In genomic region chr2:167081639-167082038, GRCm38 (mm10) we compare ENCODE assay signal across 8 mouse cellular contexts. TPM values are rescaled to one million over a fixed set of nuclear protein-coding genes. Genes with fewer than 3 reads are reported as not detected.
DNase-seq lines count a peak whose midpoint lies in the region; ATAC-seq lines count a peak whose summit lies in the region.

No protein-coding gene starts in this region.

- H3K4me2 ChIP-seq in forebrain, embryonic 13.5 days: no peak overlapping the region
- H3K4me2 ChIP-seq in forebrain, embryonic 16.5 days (ENCODE audit: low read length): no peak overlapping the region
- no peak overlapping the region for H3K4me2 ChIP-seq in midbrain, embryonic 12.5 days (replicated peaks)
- no peak overlapping the region for H3K4me2 ChIP-seq in intestine, embryonic 15.5 days (replicated peaks)

- peak; percentile 60 for DNase-seq in CD4-positive helper T cell, adult 2 months (ENCODE audit: low read depth, low spot score)
- no peak for DNase-seq in urinary bladder, postnatal 4 days (ENCODE audit: low spot score in 2 of 2)
- DNase-seq in thymus, postnatal 36 days: no peak

- H3K36me3 ChIP-seq in forebrain, embryonic 13.5 days (ENCODE audit: poor library complexity, severe bottlenecking): no peaks in the 10 kb centered on the region
- no peaks in the 10 kb centered on the region for H3K36me3 ChIP-seq in forebrain, embryonic 16.5 days (ENCODE audit: control insufficient read depth, insufficient read depth)
- no peaks in the 10 kb centered on the region for H3K36me3 ChIP-seq in midbrain, embryonic 12.5 days
- H3K36me3 ChIP-seq in intestine, embryonic 15.5 days: no peaks in the 10 kb centered on the region

- H3K9me3 ChIP-seq in forebrain, embryonic 13.5 days (replicated peaks): no peaks in the 10 kb centered on the region
- no peaks in the 10 kb centered on the region for H3K9me3 ChIP-seq in forebrain, embryonic 16.5 days (ENCODE audit: control insufficient read depth, low read length)
- H3K9me3 ChIP-seq in midbrain, embryonic 12.5 days: no peaks in the 10 kb centered on the region
- no peaks in the 10 kb centered on the region for H3K9me3 ChIP-seq in intestine, embryonic 15.5 days

- no peak overlapping the region for H3K9ac ChIP-seq in forebrain, embryonic 13.5 days
- H3K9ac ChIP-seq in forebrain, embryonic 16.5 days (replicated peaks; ENCODE audit: low read depth, low read length): no peak overlapping the region
- H3K9ac ChIP-seq in midbrain, embryonic 12.5 days (replicated peaks): no peak overlapping the region
- H3K9ac ChIP-seq in intestine, embryonic 15.5 days: no peak overlapping the region

- H3K27me3 ChIP-seq in forebrain, embryonic 13.5 days: no peaks in the 10 kb centered on the region
- no peaks in the 10 kb centered on the region for H3K27me3 ChIP-seq in forebrain, embryonic 16.5 days (replicated peaks; ENCODE audit: control insufficient read depth, insufficient read depth, low read length)
- no peaks in the 10 kb centered on the region for H3K27me3 ChIP-seq in midbrain, embryonic 12.5 days
- no peaks in the 10 kb centered on the region for H3K27me3 ChIP-seq in intestine, embryonic 15.5 days (replicated peaks)

- no peak overlapping the region for H3K4me3 ChIP-seq in forebrain, embryonic 13.5 days
- no peak overlapping the region for H3K4me3 ChIP-seq in forebrain, embryonic 16.5 days (replicated peaks; ENCODE audit: low read length)
- H3K4me3 ChIP-seq in midbrain, embryonic 12.5 days: no peak overlapping the region
- no peak overlapping the region for H3K4me3 ChIP-seq in intestine, embryonic 15.5 days (replicated peaks)

- 38% methylated on average over 4 of the region's 4 CpGs for WGBS in forebrain, embryonic 13.5 days
- WGBS in forebrain, embryonic 16.5 days: 41% methylated on average over 4 of the region's 4 CpGs
- 31% methylated on average over 4 of the region's 4 CpGs for WGBS in midbrain, embryonic 12.5 days
- WGBS in intestine, embryonic 15.5 days: 12% methylated on average over 4 of the region's 4 CpGs

- H3K27ac ChIP-seq in forebrain, embryonic 13.5 days: no peak overlapping the region
- H3K27ac ChIP-seq in forebrain, embryonic 16.5 days (ENCODE audit: low read length): no peak overlapping the region
- no peak overlapping the region for H3K27ac ChIP-seq in midbrain, embryonic 12.5 days (replicated peaks)
- H3K27ac ChIP-seq in intestine, embryonic 15.5 days: no peak overlapping the region

- ATAC-seq in forebrain, embryonic 13.5 days: peak; percentile 51; the same call in 1 of the 2 replicates
- no peak for ATAC-seq in forebrain, embryonic 16.5 days
- peak; percentile 84 to 85 for ATAC-seq in hematopoietic stem cell, adult 5-6 weeks (replicated peaks in 1 of 2; ENCODE audit: insufficient read depth in 1 of 2, low FRiP score in 2 of 2, low TSS enrichment in 1 of 2, low read depth in 1 of 2, poor library complexity in 2 of 2, severe bottlenecking in 2 of 2)
- peak; percentile 49; the same call in 1 of the 2 replicates for ATAC-seq in midbrain, embryonic 12.5 days (ENCODE audit: low FRiP score, low read depth)
- ATAC-seq in intestine, embryonic 15.5 days: no peak

- peaks cover 25% of the 10 kb centered on the region for H3K4me1 ChIP-seq in forebrain, embryonic 13.5 days
- H3K4me1 ChIP-seq in forebrain, embryonic 16.5 days (replicated peaks; ENCODE audit: control insufficient read depth, insufficient read depth, low read length): peaks cover 14% of the 10 kb centered on the region
- H3K4me1 ChIP-seq in midbrain, embryonic 12.5 days: peaks cover 28% of the 10 kb centered on the region
- H3K4me1 ChIP-seq in intestine, embryonic 15.5 days (replicated peaks): peaks cover 15% of the 10 kb centered on the region

RNA-seq across cellular contexts. Expression of gene Znfx1, which starts 18.8 kb away (rescaled TPM):
- polyA plus RNA-seq in forebrain, embryonic 13.5 days (2015; fragmentation: Nextera tagmentation; extraction: Ambion mirVana): 5.6 and 6.2 TPM in 2 replicates
- 8.9 and 9.0 TPM in 2 replicates for polyA plus RNA-seq in forebrain, embryonic 16.5 days (2015; fragmentation: Nextera tagmentation; extraction: Ambion mirVana)
- total RNA-seq in hematopoietic stem cell, adult 5-6 weeks (2017): 24.9 and 35.7 TPM in 2 replicates
- 9.0 and 9.6 TPM in 2 replicates for polyA plus RNA-seq in midbrain, embryonic 12.5 days (2016; fragmentation: Nextera tagmentation; extraction: Ambion mirVana)
- polyA plus RNA-seq in intestine, embryonic 15.5 days (2015; fragmentation: Nextera tagmentation; extraction: Ambion mirVana): 7.7 and 7.8 TPM in 2 replicates

Comparison
In these comparisons a context has a peak if more than half of its experiments do, and no peak if none do; other contexts are left out.
1. ATAC-seq: peak in forebrain, embryonic 13.5 days (single experiment), hematopoietic stem cell, adult 5-6 weeks (2 of 2) and midbrain, embryonic 12.5 days (single experiment); none in forebrain, embryonic 16.5 days (single experiment) and intestine, embryonic 15.5 days (single experiment).